Mouse (Mus musculus) activated CD4-positive, CD25-positive, alpha-beta regulatory T cell, adult 9 weeks (primary cell): ENCODE measurements around the gene Isca1. TPM values are rescaled to one million over a fixed set of nuclear protein-coding genes. Genes with fewer than 3 reads are reported as not detected.

Experiments used
- polyA plus RNA-seq: library from polyadenylated mRNA; unstranded; fragments of 100-300 nt; shearing (Covaris generic); gene quantifications from one replicate; pipeline ENCODE4 v1.2.1, GENCODE M21; 2017

Isca1 gene
- 65.4 TPM for polyA plus RNA-seq

DNA sequence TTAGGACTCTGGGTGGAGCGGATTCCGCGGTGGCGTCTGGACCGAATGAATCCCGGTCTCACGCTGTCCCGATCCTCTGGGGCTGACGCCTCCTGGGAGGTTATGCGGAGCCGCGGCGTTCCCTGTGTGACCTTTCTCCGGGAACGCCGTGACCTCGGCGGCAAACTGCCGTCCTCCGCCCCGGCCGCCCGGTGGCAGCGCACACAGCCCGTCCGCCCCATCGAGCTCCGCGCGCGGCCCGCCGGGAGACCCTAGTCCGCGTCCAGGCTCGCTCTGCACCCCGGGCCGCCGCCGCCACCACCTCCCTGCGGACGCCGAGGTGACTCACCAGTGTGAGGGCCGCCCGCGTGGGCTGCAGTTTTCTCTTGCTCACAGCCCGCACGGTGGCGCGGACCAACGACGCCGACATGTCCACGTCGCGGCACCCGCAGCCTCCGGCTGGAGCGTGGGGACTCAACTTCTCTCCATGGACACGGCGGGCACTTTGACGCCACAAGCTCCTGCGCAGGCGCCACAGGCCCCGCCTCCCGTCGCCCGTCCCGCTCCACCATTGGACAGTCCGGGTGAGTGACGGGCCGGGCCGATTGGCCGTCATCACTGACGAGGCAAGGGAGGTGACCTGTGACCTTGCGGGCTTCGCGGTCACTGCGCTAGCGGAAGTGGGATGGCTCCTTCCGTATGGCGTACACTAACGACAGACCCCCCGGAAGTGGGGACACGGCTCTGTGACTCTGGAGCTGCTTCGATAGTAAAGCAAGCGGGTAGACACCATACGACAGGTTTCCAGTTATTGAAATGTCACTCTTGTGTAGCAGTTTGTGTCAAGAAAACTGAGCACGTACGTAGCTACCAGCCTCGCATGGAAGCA lies at the start of gene Isca1:
Isca1 (minus strand) TSS at position 515 of the 868 bp plus-strand sequence.

DNA sequence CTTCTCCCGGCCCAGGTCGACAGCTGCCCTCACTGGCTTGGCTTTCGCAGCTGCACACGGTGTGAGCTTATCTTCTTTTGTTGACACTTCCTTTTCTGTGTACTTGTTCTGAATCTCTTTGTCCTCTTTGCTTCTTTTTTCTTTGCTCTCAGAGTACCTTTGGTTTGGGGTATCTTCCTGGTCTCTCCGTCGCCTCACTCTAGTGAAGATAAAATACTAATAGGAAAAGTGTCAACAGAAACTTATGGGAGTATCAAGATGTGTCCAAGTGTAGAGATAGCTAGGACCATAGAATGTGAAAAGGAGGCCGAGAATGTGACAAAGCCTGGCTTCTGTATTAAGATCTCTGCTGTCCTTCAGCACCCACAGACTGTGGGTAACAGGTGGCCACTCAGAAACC lies 12.5 kb upstream of the Isca1 start, which contains the start of gene Gm49354:
Gm49354 (minus strand) TSS at position 101 of the 400 bp plus-strand sequence.

DNA sequence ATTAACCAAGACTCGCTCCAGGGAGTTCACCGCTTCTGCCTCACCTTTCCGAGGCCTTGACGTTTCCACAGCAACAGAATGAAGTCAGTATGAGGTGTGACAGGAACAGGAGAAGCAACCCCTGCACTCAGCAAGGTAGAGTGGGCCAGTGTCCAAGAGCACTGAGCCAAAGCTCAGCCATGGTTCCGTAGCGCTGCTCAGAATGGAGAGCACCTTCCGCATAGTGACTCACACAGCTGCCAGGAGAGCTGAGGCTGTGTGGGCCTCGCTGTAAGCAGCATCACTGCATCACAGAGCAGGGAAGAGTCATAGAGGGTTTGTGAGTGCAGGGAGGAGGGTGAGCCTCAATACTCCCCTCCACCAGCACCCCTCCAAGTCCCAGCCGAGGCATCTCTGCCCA lies 22.9 kb downstream of the Isca1 start, which contains the start of gene 1700014D04Rik:
1700014D04Rik (minus strand) TSS at position 42 of the 400 bp plus-strand sequence.

DNA sequence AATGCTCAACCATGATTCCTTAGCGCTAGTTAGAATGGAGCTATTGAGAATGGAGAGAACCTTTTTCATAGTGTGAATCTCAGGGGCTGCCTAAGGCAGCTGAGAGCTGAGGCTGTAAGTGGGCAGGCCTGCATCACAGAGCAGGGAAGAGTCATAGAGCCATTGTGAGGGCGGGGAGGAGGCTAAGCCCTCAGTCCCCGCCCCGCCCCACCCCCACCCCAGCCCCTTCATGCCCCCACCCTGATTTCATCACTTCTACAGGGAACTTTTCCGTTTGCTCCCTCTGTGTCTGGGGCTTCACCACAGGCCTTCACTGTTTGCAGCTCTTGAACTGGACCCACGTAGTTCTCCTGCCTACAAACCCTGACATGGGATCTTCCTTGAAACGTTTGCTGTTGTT lies 38.0 kb downstream of the Isca1 start, which contains the start of gene Spata31d1d:
Spata31d1d (minus strand) TSS at position 101 of the 400 bp plus-strand sequence.

DNA sequence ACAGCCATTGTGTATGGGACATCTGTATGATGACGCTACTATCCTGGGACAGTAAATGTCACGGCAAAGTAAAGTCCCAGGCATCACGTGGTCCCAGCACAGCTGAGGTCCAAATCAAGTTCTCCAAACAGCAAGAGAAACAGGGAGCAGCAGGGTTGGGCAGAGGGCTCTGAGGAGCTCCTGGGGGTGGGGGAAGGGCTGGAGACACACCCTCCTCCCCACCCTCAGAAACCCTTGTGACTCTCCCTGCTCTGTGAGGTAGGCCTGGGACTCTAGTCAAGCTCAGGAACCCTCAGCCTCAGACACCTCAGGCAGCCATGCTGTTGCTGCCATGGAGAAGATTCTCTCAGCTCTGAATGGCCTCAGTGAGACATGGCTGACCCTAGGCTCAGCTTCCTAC lies 57.6 kb downstream of the Isca1 start, which contains the start of gene Spata31d1b:
Spata31d1b (plus strand) TSS at position 301 of the 400 bp plus-strand sequence.

DNA sequence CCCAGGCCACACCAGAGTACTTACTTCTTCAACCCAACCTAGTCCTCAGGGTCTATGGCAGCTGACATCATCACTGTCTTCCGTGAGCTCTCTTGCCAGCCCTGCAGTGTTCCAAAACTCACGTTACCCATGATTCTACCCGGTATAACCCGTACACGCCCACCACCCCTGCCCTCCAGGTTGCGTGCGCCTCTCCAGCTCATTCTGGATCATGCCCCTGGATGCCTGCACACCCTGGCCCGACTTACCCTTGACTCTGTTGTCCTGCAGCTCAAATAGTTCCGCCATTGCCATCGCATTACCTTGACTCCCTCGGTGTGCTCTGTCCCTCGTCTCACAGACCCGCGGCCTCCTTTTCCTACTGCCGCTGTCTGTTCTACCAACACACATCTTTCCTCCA lies 59.4 kb downstream of the Isca1 start, which contains the start of gene Spata31d1a:
Spata31d1a (minus strand) TSS at position 101 of the 400 bp plus-strand sequence.

Other genes starting within 250 kb of the Isca1 start
- 18.7 TPM for gene Agtpbp1, start 184.6 kb downstream of the Isca1 start, polyA plus RNA-seq
- 66.5 TPM for gene Naa35, start 184.6 kb downstream of the Isca1 start, polyA plus RNA-seq
- 37.4 TPM for gene Golm1, start 94.0 kb downstream of the Isca1 start, polyA plus RNA-seq
- not detected for gene 4921517D22Rik, start 75.7 kb downstream of the Isca1 start, polyA plus RNA-seq
- gene Spata31d1a, start 59.5 kb downstream of the Isca1 start, polyA plus RNA-seq, result not detected
- not detected for gene Spata31d1b, start 57.5 kb downstream of the Isca1 start, polyA plus RNA-seq
- gene Spata31d1d, start 38.1 kb downstream of the Isca1 start, polyA plus RNA-seq, result not detected
- not detected for gene 1700014D04Rik, start 23.1 kb downstream of the Isca1 start, polyA plus RNA-seq
- gene Gm49354, start 12.4 kb upstream of the Isca1 start, polyA plus RNA-seq, result not detected
- 156 TPM for gene Tut7, start 53.3 kb upstream of the Isca1 start, polyA plus RNA-seq